Mouse (Mus musculus) hindbrain, embryonic 16.5 days (tissue): ENCODE results near the gene Loxl4. TPM values are rescaled to one million over a fixed set of nuclear protein-coding genes. Genes with fewer than 3 reads are reported as not detected.
A peak's percentile ranks its signal among the peaks of the same experiment; 100 is the strongest.

ENCODE experiments used
- ATAC-seq: fragments of 200-750 bp; cut with Nextera tagmentation; 2 replicates; pipeline ENCODE4 v1.8.0; 2017; ENCODE audit warnings: moderate TSS enrichment, moderate library complexity
- H3K27ac ChIP-seq: fragments of 300-500 bp; sonication (generic); 2 replicates; pipeline ENCODE4 v1.5.1; 2014; ENCODE audit warnings: low read depth, mild to moderate bottlenecking, control low read depth, low read length, moderate library complexity
- H3K27me3 ChIP-seq: fragments of 300-500 bp; sonication (generic); replicated peaks from 2 replicates; pipeline ENCODE4 v1.6.1; 2014; ENCODE audit warnings: low read length; ENCODE audit not compliant: control insufficient read depth, insufficient read depth
- H3K36me3 ChIP-seq: fragments of 300-500 bp; sonication (generic); 2 replicates; pipeline ENCODE4 v1.6.1; 2014; ENCODE audit warnings: mild to moderate bottlenecking, low read length, moderate library complexity, mixed read lengths; ENCODE audit not compliant: control insufficient read depth, insufficient read depth
- H3K4me1 ChIP-seq: fragments of 300-500 bp; sonication (generic); 2 replicates; pipeline ENCODE4 v1.6.1; 2014; ENCODE audit warnings: low read depth, low read length; ENCODE audit not compliant: control insufficient read depth, insufficient read depth
- H3K4me2 ChIP-seq: fragments of 300-500 bp; sonication (generic); 2 replicates; pipeline ENCODE4 v1.6.1; 2014; ENCODE audit warnings: mild to moderate bottlenecking, low read length, control low read depth, moderate library complexity
- H3K4me3 ChIP-seq: fragments of 300-500 bp; sonication (generic); 2 replicates; pipeline ENCODE4 v1.5.1; 2014; ENCODE audit warnings: mild to moderate bottlenecking, low read length, control low read depth, moderate library complexity
- H3K9ac ChIP-seq: fragments of 300-500 bp; sonication (generic); 2 replicates; pipeline ENCODE4 v1.6.1; 2014; ENCODE audit warnings: low read depth, mild to moderate bottlenecking, control low read depth, low read length, moderate library complexity
- H3K9me3 ChIP-seq: fragments of 300-500 bp; sonication (generic); 2 replicates; pipeline ENCODE4 v1.6.1; 2014; ENCODE audit warnings: mild to moderate bottlenecking, low read length, moderate library complexity; ENCODE audit not compliant: control insufficient read depth
- WGBS: fragments of 180-500 bp; shearing (Covaris S2); extraction: QIAGEN DNeasy Blood & Tissue Kit; methylation state at CpG from one replicate; pipeline ENCODE4 v1.1.7; 2014; 5-methylcytosine and 5-hydroxymethylcytosine counted together
- polyA plus RNA-seq: library from polyadenylated mRNA; unstranded; fragments of >200 nt; fragmentation: Nextera tagmentation; extraction: Ambion mirVana; gene quantifications from 2 replicates; pipeline ENCODE4 v1.2.1, GENCODE M21; 2015

The Loxl4 gene
- 0.15 and 0.34 TPM in 2 replicates for polyA plus RNA-seq

DNA sequence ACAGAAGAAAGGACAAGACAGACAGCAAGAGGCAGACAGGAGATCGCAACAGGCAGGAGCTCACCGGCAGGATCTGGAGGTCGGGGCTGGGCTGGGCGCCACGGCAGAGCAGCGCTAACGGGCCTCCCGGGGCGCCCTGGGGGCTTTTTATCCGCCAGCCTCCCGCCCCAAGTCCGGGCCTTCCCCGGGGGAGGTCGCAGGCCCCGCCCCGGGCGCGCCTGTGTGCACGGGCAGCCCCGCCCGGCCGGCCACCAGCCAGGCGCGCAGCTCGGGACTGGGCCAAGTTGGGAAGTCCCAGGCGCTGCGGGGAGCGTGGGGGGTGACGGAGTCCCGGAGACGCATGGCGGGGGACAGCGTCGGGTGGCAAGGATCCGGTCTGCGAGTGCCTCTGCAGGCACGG lies at the start of gene Loxl4:
TSS of gene Loxl4 (minus strand) at position 160 of the 400 bp plus-strand sequence.
- Histone ChIP-seq H3K9ac (peak within 1 kb of the TSS; percentile 35; the same call in 1 of the 2 replicates), H3K4me3 (peak within 1 kb of the TSS; percentile 36), H3K9me3 (no peaks in the 10 kb centered on the region), H3K27ac (no peak within 1 kb of the TSS), H3K4me1 (peaks cover 3% of the 10 kb centered on the region; the same call in 1 of the 2 replicates), H3K4me2 (peak within 1 kb of the TSS; percentile 61), H3K36me3 (no peaks in the 10 kb centered on the region), H3K27me3 (peaks cover 10% of the 10 kb centered on the region)
- no peak for ATAC-seq
- under 1% methylated on average over 30 of the region's 37 CpGs for WGBS

DNA sequence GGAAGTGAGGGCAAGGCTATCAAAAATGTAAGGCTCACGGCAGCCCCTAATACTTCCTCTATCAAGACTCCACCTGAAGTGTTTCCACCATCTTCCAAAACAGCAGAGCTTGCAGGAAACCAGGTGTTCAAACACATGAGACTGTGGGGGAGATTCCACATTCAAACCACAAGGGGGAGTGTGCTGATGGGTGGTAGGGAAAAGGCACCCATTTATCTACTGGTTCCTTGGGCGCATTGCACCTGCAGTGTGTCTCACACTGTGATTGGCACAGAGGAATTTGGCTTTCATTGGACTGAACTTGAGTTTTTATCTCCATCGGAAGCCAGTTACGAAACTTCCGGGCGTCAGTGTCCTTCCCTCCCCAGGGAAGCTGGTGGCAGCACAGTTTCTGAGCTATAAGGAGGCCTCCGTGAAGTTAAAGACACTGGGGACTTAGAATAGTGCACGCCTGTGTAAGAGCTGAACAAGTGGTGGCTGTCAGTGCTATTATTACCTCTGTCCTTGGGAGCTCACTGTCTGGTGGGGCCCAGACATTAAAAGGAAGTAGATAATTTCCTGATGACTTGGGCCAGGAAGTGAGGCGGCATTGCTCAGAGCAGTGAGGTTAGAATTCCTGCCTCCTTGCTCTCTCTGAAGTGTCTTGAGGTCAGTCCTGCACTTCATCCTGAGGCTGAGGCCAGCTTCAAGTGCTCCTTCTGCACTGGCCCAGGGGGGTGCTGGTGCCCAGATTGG lies 49.0 kb upstream of the Loxl4 start:
- Histone ChIP-seq H3K27ac (no peak overlapping the region), H3K9me3 (no peaks in the 10 kb centered on the region), H3K27me3 (peaks cover 14% of the 10 kb centered on the region), H3K4me1 (peaks cover 7% of the 10 kb centered on the region), H3K9ac (no peak overlapping the region), H3K4me3 (no peak overlapping the region), H3K36me3 (no peaks in the 10 kb centered on the region), H3K4me2 (no peak overlapping the region)
- WGBS, result 81% methylated on average over 9 of the region's 9 CpGs
- ATAC-seq, result no peak

DNA sequence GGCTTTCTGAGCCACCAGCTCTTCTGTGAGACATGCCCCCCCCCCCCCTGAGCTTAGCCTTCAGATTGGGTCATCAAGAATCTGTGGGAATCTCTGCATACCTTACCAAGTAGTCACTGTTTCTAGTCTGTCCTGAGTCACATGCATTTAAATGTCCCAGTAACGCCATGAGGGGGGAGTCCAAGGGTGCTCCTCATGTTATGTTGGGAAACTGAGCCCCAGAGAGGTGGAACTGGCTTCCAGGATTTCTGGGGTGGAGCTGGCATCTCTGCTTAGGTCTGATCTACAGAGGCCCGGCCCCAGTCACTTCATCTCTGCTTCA lies 47.6 kb upstream of the Loxl4 start:
- Histone ChIP-seq H3K27me3 (peaks cover 14% of the 10 kb centered on the region), H3K4me1 (peaks cover 7% of the 10 kb centered on the region), H3K36me3 (no peaks in the 10 kb centered on the region), H3K27ac (no peak overlapping the region), H3K9ac (no peak overlapping the region), H3K4me2 (no peak overlapping the region), H3K9me3 (no peaks in the 10 kb centered on the region), H3K4me3 (no peak overlapping the region)
- ATAC-seq, result no peak
- WGBS, result 92% methylated on average over 2 of the region's 2 CpGs

DNA sequence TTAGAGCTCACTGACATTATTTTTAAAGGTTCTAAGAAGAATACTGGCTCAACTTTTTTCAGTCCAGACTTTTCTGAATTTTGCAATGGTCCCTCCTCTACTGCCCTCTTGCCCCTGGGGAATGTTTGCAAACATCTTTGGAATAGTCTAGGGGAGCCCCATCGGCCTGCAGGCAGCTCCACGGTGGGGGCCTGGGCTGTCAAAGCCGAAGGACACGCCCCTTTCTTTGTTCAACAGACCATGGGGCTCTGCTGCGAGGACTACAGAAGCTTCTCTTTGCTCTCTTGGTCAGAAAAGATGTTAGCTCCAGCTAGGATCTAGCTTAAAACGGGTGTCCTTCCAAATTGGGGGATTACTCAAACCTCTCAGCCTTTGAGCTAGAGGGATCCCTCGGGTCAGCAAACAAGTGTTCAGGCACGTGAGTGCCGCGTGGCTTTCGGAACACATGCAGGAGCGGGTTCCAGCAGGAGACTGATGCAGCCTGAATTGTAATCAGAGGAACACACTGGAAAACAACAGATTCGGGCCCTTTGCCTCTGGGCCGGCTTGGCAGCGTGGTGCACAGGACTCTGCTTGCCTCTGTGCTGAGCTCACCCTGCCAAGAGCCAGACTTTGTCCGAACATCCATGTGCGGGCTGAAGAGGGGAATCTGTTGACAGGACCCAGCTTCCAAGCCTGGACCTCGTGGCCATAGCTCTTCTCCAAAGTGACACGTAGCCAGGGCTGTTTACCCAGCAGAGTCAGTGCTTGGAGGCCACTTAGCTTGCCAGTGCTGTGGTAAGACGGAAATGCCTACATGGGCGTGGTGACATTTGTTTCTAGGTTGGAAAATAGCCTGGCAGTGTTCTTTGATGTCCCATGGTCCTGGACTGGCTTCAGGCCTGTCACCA lies 47.0 kb upstream of the Loxl4 start:
- Histone ChIP-seq H3K9ac (no peak overlapping the region; the same call in 1 of the 2 replicates), H3K4me3 (no peak overlapping the region), H3K9me3 (no peaks in the 10 kb centered on the region), H3K4me1 (peaks cover 7% of the 10 kb centered on the region), H3K27me3 (peaks cover 14% of the 10 kb centered on the region), H3K4me2 (0 out of 2 replicates have a peak overlapping the region, but pooled peaks have one; percentile 32), H3K36me3 (no peaks in the 10 kb centered on the region), H3K27ac (no peak overlapping the region)
- 34% methylated on average over 21 of the region's 21 CpGs for WGBS
- ATAC-seq, result peak; percentile 68

DNA sequence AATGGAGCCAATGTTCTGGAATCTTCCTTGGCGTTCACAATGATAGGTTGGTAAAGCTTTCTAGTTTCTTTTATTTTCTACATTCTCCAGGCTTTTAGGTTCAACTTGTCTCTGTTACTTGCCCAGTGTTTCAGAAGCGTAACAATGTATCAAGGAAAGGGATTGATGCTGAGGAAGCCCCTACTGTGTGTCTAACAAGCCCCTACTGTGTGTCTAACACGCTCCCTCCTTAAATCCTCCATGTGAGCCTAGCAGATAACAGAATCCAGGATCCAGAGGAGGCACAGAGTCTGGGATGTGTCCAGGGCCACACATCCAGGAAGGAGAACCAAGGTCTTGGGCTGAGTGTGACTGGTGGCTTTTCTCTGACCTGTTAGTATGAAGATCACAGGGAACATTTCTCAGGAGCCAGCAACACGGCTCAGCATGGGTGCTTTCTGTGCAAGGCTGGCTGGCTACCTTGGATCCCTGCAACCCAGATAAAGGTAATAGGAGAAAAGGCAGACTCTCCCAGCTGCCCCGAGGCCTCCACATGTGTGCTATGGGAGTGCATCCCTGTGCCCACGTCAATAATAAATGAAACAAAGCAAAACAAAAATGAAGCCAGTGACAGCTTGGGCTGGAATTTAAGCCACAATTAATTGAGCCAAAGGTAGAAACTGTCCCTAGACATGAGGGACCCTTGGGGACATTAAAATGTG lies 46.0 kb upstream of the Loxl4 start:
- no peak for ATAC-seq
- Histone ChIP-seq H3K36me3 (no peaks in the 10 kb centered on the region), H3K27me3 (peaks cover 14% of the 10 kb centered on the region), H3K4me3 (no peak overlapping the region), H3K27ac (no peak overlapping the region), H3K4me2 (no peak overlapping the region), H3K9ac (no peak overlapping the region), H3K9me3 (no peaks in the 10 kb centered on the region), H3K4me1 (peaks cover 7% of the 10 kb centered on the region)
- 78% methylated on average over 6 of the region's 6 CpGs for WGBS

DNA sequence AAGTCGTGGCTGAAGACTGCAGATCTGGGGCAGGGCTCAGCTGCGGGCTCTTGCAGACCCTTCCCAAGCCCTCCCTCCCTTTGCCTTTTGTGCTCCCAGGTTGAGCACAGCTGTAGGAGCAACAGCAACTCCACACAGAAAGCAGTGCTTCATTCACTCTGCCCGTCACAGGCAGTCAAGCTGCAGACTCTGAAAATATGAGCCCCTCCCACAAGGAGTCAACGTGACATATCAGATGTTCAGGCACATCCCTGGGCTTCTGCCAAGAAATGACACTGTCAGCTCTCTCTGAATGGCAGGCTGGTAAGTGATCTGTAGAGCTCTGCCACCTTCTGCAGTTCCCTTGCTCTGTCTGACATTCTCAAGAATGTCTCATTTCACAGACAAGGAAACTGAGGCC lies 45.2 kb upstream of the Loxl4 start:
- no peak for ATAC-seq
- Histone ChIP-seq H3K27me3 (peaks cover 14% of the 10 kb centered on the region), H3K4me3 (no peak overlapping the region), H3K9ac (no peak overlapping the region), H3K9me3 (no peaks in the 10 kb centered on the region), H3K36me3 (no peaks in the 10 kb centered on the region), H3K4me1 (peaks cover 7% of the 10 kb centered on the region), H3K4me2 (no peak overlapping the region), H3K27ac (no peak overlapping the region)
- 27% methylated on average over 4 of the region's 4 CpGs for WGBS

DNA sequence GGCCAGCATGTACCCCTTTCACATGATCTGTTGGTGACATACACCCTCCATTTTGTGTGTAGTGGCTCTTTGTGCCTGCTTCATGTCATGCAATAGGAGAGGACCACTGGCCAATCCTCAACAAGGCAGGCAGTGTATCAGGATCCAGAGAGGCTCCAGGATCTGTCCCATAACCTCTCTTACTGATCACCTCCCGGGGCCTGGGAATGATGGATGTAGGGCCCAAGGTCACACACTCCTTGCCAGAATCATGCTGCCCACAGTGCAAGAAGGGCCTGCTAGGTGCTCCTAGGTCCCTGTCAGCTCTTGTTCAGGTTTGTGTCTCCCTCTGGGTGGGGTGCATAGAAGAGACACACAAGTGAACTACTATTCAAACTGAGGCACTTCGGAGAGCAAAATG lies 44.7 kb upstream of the Loxl4 start:
- ATAC-seq, result no peak
- no peak overlapping the region for H3K4me3 ChIP-seq
- H3K4me1 ChIP-seq, result peaks cover 7% of the 10 kb centered on the region
- 86% methylated on average over 2 of the region's 2 CpGs for WGBS
- no peak overlapping the region for H3K9ac ChIP-seq
- H3K27me3 ChIP-seq, result peaks cover 14% of the 10 kb centered on the region
- no peak overlapping the region for H3K4me2 ChIP-seq
- no peaks in the 10 kb centered on the region for H3K9me3 ChIP-seq
- H3K36me3 ChIP-seq, result no peaks in the 10 kb centered on the region
- H3K27ac ChIP-seq, result no peak overlapping the region

DNA sequence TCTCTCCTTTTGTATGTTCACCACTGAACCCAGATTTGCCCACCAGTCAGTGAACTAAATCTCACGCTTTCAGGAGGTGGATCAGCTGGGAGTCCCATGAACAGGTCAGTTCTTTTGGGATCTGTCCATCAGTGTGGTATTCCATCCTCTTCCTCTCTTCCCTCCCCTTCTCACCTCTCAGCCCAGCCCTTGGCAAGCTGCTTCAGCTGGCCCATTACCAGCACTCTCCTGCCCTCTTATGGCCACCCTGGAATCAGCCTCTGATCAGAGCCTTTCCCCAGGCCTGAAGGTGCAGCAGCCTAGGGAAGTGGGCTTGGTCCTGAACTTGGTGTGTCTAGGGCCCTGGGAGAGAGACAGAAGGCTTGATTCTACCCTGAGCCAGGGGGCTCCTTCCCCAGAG lies 42.4 kb upstream of the Loxl4 start:
- peak; percentile 77 for ATAC-seq
- no peak overlapping the region for H3K27ac ChIP-seq
- H3K9me3 ChIP-seq, result no peaks in the 10 kb centered on the region
- H3K9ac ChIP-seq, result no peak overlapping the region
- peaks cover 14% of the 10 kb centered on the region for H3K27me3 ChIP-seq
- 44% methylated on average over 1 of the region's 1 CpGs for WGBS
- no peak overlapping the region for H3K4me2 ChIP-seq
- no peaks in the 10 kb centered on the region for H3K36me3 ChIP-seq
- H3K4me1 ChIP-seq, result peaks cover 6% of the 10 kb centered on the region
- no peak overlapping the region for H3K4me3 ChIP-seq

DNA sequence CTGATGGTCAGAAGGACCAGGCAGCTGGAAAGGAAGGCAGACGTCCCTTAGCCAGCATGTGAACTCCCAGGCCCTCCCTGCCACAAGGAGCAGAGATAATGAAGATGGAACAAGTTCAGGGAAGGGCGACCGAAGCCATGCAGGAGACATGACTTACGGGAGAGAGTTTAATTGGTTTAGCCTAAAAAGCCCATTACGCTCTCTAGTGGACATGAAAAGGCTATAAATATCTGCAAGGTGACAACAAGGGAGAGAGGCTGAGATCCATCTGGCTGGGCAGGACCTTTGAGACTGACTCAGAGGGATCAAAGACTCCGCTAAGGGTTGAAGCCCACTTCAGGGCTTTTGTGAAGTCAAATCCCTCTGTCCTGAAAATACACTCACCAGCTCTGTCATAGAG lies 40.5 kb upstream of the Loxl4 start:
- Histone ChIP-seq H3K9ac (no peak overlapping the region), H3K4me1 (no peaks in the 10 kb centered on the region), H3K36me3 (no peaks in the 10 kb centered on the region), H3K9me3 (no peaks in the 10 kb centered on the region), H3K27ac (no peak overlapping the region), H3K4me2 (no peak overlapping the region), H3K4me3 (no peak overlapping the region), H3K27me3 (peaks cover 13% of the 10 kb centered on the region)
- WGBS, result 26% methylated on average over 6 of the region's 6 CpGs
- no peak for ATAC-seq
